Mouse (Mus musculus): ENCODE results near the gene Igsf21. TPM values are rescaled to one million over a fixed set of nuclear protein-coding genes. Genes with fewer than 3 reads are reported as not detected.

The Igsf21 gene
- polyA plus RNA-seq, 1 experiment from 2014 or later = 50.9 TPM

DNA sequence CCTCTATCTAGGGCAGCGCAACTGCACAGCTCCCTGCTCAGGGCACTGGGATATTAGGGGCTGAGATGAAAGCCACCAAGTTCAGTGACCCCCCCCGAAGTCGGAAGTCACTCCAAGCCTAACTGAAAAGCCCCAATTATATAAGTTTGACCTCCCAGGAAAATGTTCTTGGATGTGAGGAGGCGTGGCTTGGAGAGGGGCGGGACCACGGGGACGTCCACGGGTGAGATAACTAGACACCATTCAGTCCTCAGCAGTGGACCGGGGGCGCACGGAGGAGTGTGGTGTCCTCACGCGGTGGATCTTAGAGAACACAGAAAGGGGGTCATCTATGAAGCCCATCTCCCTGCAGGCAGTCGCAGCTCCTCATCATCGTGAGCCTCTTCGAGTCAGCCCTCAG lies 3.4 kb downstream of the Igsf21 start:
- H3K9ac ChIP-seq (replicated peaks; ENCODE audit: low read depth, low read length) = no peak overlapping the region
- H3K4me2 ChIP-seq (ENCODE audit: low read length) = peak overlapping the region; percentile 7; the same call in 1 of the 2 replicates
- H3K36me3 ChIP-seq (ENCODE audit: control insufficient read depth, insufficient read depth) = no peaks in the 10 kb centered on the region
- H3K27me3 ChIP-seq (replicated peaks; ENCODE audit: control insufficient read depth, insufficient read depth, low read length) = peaks cover 10% of the 10 kb centered on the region; the same call in 1 of the 2 replicates
- WGBS = 18% methylated on average over 16 of the region's 16 CpGs
- H3K27ac ChIP-seq (ENCODE audit: low read length) = no peak overlapping the region
- H3K4me1 ChIP-seq (replicated peaks; ENCODE audit: control insufficient read depth, insufficient read depth, low read length) = peaks cover 30% of the 10 kb centered on the region
- H3K4me3 ChIP-seq (replicated peaks; ENCODE audit: low read length) = no peak overlapping the region
- no peaks in the 10 kb centered on the region for H3K9me3 ChIP-seq (ENCODE audit: control insufficient read depth, low read length)
- ATAC-seq = no peak

DNA sequence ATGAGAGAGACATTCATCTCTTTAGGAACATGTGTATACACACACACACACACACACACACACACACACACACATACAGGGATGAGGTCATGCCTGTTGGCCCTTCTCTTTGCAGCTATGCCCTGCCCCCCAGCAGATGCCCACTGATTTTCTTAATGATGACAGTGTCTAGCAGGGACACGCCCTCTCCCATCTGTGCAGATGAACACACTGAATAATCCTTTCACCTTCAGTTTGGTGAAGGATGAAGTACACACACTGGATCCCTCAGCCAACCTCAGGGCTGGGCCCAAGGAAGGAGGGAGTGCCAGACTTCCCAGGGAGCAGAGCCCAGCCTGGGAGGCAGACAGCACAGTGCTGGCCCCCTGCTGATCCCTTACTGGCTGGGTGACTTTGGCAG lies 4.3 kb downstream of the Igsf21 start:
- Histone ChIP-seq H3K27ac (ENCODE audit: low read length) (no peak overlapping the region), H3K4me2 (ENCODE audit: low read length) (no peak overlapping the region), H3K4me1 (replicated peaks; ENCODE audit: control insufficient read depth, insufficient read depth, low read length) (peaks cover 35% of the 10 kb centered on the region), H3K27me3 (replicated peaks; ENCODE audit: control insufficient read depth, insufficient read depth, low read length) (peaks cover 9% of the 10 kb centered on the region; the same call in 1 of the 2 replicates), H3K9ac (replicated peaks; ENCODE audit: low read depth, low read length) (no peak overlapping the region), H3K9me3 (ENCODE audit: control insufficient read depth, low read length) (no peaks in the 10 kb centered on the region), H3K4me3 (replicated peaks; ENCODE audit: low read length) (no peak overlapping the region), H3K36me3 (ENCODE audit: control insufficient read depth, insufficient read depth) (no peaks in the 10 kb centered on the region)
- WGBS = 59% methylated on average over 1 of the region's 1 CpGs
- no peak for ATAC-seq

DNA sequence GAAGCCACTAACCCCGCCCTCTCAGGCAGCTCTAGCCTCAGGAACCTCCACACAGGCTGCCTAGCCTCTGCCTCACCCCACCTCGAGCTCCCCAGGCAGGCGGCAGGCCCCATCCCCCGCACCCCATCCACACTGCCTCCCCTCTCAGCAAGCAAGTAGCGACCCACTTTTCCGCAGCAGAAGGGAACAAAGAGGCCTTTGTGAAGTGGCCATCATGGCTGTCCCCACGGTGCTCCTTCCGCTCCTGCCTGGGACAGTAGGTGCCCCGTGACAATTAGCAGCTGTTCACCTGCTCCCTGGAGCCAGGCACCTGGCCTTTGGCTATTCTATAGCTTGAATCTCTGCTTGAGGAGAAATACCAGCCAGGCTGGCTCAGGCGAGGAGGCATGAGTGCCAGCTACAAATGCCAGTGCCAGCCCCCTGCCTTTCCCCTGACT lies 9.3 kb downstream of the Igsf21 start:
- no peaks in the 10 kb centered on the region for H3K27me3 ChIP-seq (replicated peaks; ENCODE audit: control insufficient read depth, insufficient read depth, low read length)
- H3K9ac ChIP-seq (replicated peaks; ENCODE audit: low read depth, low read length) = peak overlapping the region; percentile 36
- no peak overlapping the region for H3K4me2 ChIP-seq (ENCODE audit: low read length)
- H3K4me3 ChIP-seq (replicated peaks; ENCODE audit: low read length) = no peak overlapping the region
- H3K4me1 ChIP-seq (replicated peaks; ENCODE audit: control insufficient read depth, insufficient read depth, low read length) = peaks cover 22% of the 10 kb centered on the region
- H3K36me3 ChIP-seq (ENCODE audit: control insufficient read depth, insufficient read depth) = no peaks in the 10 kb centered on the region
- H3K9me3 ChIP-seq (ENCODE audit: control insufficient read depth, low read length) = no peaks in the 10 kb centered on the region
- no peak overlapping the region for H3K27ac ChIP-seq (ENCODE audit: low read length)
- ATAC-seq = peak; percentile 42; the same call in 1 of the 2 replicates
- 16% methylated on average over 9 of the region's 10 CpGs for WGBS

DNA sequence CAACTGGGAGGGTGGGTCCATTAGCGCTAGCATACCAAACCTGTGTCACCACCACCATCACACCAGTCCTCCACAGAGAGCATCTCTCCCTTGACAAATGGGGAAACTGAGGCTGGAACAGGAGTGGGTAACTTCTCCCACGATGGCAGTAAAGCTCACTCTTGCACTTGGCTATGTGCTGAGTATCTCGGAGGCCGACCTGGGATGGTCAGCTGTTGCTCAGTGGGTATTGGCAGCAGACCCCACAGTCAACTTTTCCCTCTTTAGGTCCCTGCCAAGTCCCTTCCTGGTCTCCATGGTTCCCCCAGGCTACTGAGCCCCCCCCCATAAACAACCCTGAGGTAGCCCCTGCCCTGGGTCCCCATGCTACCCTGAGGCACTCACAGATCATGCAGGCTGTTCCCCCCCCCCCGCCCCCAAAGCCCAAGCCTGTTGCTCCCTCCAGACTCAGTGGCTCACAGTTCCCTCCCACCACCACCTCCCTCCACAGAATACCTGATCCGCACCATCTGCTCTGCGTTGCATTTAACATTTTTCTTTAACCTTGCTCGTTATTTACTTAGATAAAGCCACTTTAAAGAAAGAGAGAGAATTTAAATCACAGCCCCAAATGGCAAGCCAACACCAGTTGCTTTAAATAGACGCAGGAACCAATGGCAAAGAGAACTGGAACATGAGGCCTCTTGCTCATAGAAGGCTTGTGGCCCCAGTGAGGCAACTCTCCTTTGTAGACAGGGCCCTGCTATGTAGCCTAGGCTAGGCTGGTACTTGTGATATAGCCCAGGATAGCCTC lies 11.0 kb downstream of the Igsf21 start:
- Histone ChIP-seq H3K9ac (replicated peaks; ENCODE audit: low read depth, low read length) (no peak overlapping the region), H3K27ac (ENCODE audit: low read length) (no peak overlapping the region), H3K9me3 (ENCODE audit: control insufficient read depth, low read length) (no peaks in the 10 kb centered on the region), H3K36me3 (ENCODE audit: control insufficient read depth, insufficient read depth) (no peaks in the 10 kb centered on the region), H3K27me3 (replicated peaks; ENCODE audit: control insufficient read depth, insufficient read depth, low read length) (no peaks in the 10 kb centered on the region), H3K4me2 (ENCODE audit: low read length) (no peak overlapping the region), H3K4me3 (replicated peaks; ENCODE audit: low read length) (no peak overlapping the region), H3K4me1 (replicated peaks; ENCODE audit: control insufficient read depth, insufficient read depth, low read length) (peaks cover 22% of the 10 kb centered on the region)
- WGBS = 58% methylated on average over 9 of the region's 9 CpGs
- no peak for ATAC-seq

DNA sequence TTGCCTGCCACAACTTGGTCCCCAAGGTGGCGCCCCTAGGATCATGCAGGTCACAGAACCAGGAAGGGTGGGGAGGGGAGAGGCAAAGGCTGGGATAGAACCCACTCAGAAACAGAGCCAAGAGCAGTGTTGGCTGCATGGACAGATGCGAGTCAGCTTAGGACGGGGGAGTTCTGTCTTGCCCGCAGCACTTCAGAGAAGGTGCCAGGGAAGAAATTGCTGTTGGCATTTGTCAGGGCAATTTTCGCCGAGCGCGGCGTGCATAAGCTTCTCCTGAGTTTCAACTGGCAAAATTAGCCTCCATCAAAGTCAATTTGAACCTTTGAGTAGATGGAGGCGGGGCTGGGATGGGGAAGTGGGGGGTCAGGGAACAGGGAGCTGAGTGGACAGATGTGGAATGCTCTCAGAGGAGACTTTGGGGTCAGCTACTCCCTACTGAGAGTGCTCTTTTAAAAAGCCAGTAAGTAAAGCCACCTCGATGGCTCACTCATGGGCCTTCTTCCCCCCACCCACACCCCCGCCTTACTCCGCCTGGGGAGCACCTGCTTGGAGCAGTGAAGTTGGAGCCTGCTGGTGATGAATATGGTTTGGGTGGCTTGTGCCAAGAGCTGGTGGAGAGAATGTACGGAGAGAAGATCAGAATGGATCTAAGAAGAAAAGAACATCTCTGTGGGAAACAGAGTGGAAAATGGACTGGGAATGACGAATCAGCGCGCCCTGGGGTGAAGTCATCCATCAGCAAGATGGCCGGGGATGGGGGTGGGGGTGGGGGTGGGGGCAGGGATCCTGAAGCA lies 12.0 kb downstream of the Igsf21 start:
- Histone ChIP-seq H3K27me3 (replicated peaks; ENCODE audit: control insufficient read depth, insufficient read depth, low read length) (no peaks in the 10 kb centered on the region), H3K9ac (replicated peaks; ENCODE audit: low read depth, low read length) (no peak overlapping the region), H3K9me3 (ENCODE audit: control insufficient read depth, low read length) (no peaks in the 10 kb centered on the region), H3K27ac (ENCODE audit: low read length) (no peak overlapping the region; the same call in 1 of the 2 replicates), H3K4me1 (replicated peaks; ENCODE audit: control insufficient read depth, insufficient read depth, low read length) (peaks cover 22% of the 10 kb centered on the region), H3K4me3 (replicated peaks; ENCODE audit: low read length) (no peak overlapping the region), H3K4me2 (ENCODE audit: low read length) (no peak overlapping the region), H3K36me3 (ENCODE audit: control insufficient read depth, insufficient read depth) (no peaks in the 10 kb centered on the region)
- ATAC-seq = no peak
- 58% methylated on average over 18 of the region's 18 CpGs for WGBS

DNA sequence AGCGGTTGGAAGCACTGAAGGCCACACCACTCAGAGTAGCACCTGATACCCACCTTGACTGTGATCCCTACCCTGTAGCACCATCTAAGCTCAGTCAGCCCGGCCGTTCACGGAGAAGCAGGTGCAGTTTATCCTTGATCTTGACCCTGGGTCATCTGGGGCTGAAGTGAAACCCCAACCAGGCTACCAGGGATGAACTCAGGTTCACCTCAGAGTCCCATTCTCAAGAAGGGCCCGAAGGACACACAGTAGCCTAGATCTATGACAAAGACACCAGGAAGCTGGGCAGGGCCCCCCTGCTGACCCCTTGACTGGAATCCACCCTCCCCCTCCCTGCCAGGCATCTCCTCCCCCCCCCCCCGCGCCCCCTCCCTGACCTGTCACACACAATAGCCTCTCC lies 18.7 kb downstream of the Igsf21 start:
- H3K9ac ChIP-seq (replicated peaks; ENCODE audit: low read depth, low read length) = no peak overlapping the region
- no peak for ATAC-seq
- no peaks in the 10 kb centered on the region for H3K36me3 ChIP-seq (ENCODE audit: control insufficient read depth, insufficient read depth)
- WGBS = 65% methylated on average over 5 of the region's 7 CpGs
- H3K4me2 ChIP-seq (ENCODE audit: low read length) = no peak overlapping the region
- no peaks in the 10 kb centered on the region for H3K27me3 ChIP-seq (replicated peaks; ENCODE audit: control insufficient read depth, insufficient read depth, low read length)
- no peak overlapping the region for H3K4me3 ChIP-seq (replicated peaks; ENCODE audit: low read length)
- no peak overlapping the region for H3K27ac ChIP-seq (ENCODE audit: low read length)
- no peaks in the 10 kb centered on the region for H3K9me3 ChIP-seq (ENCODE audit: control insufficient read depth, low read length)
- H3K4me1 ChIP-seq (replicated peaks; ENCODE audit: control insufficient read depth, insufficient read depth, low read length) = peaks cover 17% of the 10 kb centered on the region

DNA sequence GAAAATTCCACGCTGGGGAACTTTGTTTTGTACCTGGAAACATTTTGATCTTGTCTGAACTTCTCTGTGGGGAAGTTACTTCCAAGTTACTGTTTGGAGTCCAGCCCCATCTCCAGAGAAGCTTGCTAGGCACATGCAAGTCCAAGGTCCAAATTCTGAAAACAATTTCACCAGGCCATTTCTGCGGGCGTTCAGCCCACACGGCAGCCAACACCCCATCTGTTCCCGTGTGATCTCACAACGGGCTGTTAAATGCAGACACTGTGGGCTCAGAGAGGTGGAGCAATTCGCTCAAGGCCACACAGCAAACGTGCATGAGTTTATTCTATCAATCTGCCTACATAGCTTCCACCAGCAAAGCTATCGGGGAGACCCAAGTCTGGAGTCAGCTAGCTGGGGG lies 21.4 kb downstream of the Igsf21 start:
- Histone ChIP-seq H3K36me3 (ENCODE audit: control insufficient read depth, insufficient read depth) (no peaks in the 10 kb centered on the region), H3K27me3 (replicated peaks; ENCODE audit: control insufficient read depth, insufficient read depth, low read length) (no peaks in the 10 kb centered on the region), H3K4me1 (replicated peaks; ENCODE audit: control insufficient read depth, insufficient read depth, low read length) (peaks cover 36% of the 10 kb centered on the region), H3K9me3 (ENCODE audit: control insufficient read depth, low read length) (no peaks in the 10 kb centered on the region), H3K4me3 (replicated peaks; ENCODE audit: low read length) (no peak overlapping the region), H3K9ac (replicated peaks; ENCODE audit: low read depth, low read length) (no peak overlapping the region), H3K27ac (ENCODE audit: low read length) (no peak overlapping the region), H3K4me2 (ENCODE audit: low read length) (no peak overlapping the region)
- WGBS = 69% methylated on average over 9 of the region's 9 CpGs
- no peak for ATAC-seq

DNA sequence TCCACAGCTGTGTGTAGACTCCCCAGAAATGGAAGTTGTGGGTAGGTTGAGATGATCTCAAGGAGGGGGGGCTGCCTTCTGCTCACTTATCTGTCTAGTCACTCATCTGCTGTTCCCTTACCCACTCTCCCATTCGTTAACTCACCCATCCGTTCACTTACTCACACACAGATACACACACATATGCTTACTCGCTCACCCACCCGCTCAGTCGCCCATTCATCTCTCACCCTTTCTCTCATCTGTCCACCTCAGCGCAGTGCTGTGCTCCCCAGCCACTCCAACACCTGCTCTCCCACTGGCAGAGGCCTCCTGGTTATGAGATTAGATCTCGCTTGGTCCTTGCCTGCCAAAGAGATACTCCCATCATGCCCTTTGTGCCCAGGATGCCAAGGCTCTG lies 22.1 kb downstream of the Igsf21 start:
- Histone ChIP-seq H3K36me3 (ENCODE audit: control insufficient read depth, insufficient read depth) (no peaks in the 10 kb centered on the region), H3K9me3 (ENCODE audit: control insufficient read depth, low read length) (no peaks in the 10 kb centered on the region), H3K9ac (replicated peaks; ENCODE audit: low read depth, low read length) (no peak overlapping the region), H3K27me3 (replicated peaks; ENCODE audit: control insufficient read depth, insufficient read depth, low read length) (no peaks in the 10 kb centered on the region), H3K4me3 (replicated peaks; ENCODE audit: low read length) (no peak overlapping the region), H3K27ac (ENCODE audit: low read length) (no peak overlapping the region), H3K4me1 (replicated peaks; ENCODE audit: control insufficient read depth, insufficient read depth, low read length) (peaks cover 41% of the 10 kb centered on the region), H3K4me2 (ENCODE audit: low read length) (no peak overlapping the region)
- WGBS = 74% methylated on average over 7 of the region's 7 CpGs
- no peak for ATAC-seq

DNA sequence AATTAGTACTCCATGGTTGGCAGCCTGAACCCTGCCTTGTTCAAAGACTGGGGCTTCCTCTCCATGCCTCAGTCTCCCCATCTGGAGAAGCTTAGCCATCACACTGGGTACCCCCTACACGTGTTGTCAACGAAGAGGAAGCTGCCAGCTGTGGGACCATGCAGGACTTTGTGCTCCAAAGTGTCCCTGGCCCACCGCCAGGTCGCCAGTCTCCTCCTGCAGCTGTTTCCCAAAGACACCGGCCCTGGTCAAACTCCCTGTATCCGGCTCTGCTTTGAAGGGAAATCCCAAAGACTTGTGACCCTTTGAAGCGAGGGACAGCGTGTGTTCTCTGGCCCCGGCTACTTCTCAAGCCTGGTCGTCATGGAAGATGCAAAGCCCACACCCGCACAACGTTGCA lies 23.5 kb downstream of the Igsf21 start:
- no peaks in the 10 kb centered on the region for H3K27me3 ChIP-seq (replicated peaks; ENCODE audit: control insufficient read depth, insufficient read depth, low read length)
- no peaks in the 10 kb centered on the region for H3K9me3 ChIP-seq (ENCODE audit: control insufficient read depth, low read length)
- peaks cover 50% of the 10 kb centered on the region for H3K4me1 ChIP-seq (replicated peaks; ENCODE audit: control insufficient read depth, insufficient read depth, low read length)
- no peak for ATAC-seq
- no peak overlapping the region for H3K4me2 ChIP-seq (ENCODE audit: low read length)
- 52% methylated on average over 12 of the region's 12 CpGs for WGBS
- H3K27ac ChIP-seq (ENCODE audit: low read length) = no peak overlapping the region
- no peaks in the 10 kb centered on the region for H3K36me3 ChIP-seq (ENCODE audit: control insufficient read depth, insufficient read depth)
- no peak overlapping the region for H3K4me3 ChIP-seq (replicated peaks; ENCODE audit: low read length)
- no peak overlapping the region for H3K9ac ChIP-seq (replicated peaks; ENCODE audit: low read depth, low read length)
